Mouse (Mus musculus) neural tube, embryonic 15.5 days (tissue): ENCODE results near the gene Rasgef1b. TPM values are rescaled to one million over a fixed set of nuclear protein-coding genes. Genes with fewer than 3 reads are reported as not detected.

Experiments used
- ATAC-seq: fragments of 200-750 bp; cut with Nextera tagmentation; 2 replicates; pipeline ENCODE4 v1.8.0; 2017; ENCODE audit warnings: mild to moderate bottlenecking, moderate TSS enrichment, moderate library complexity; ENCODE audit not compliant: low FRiP score
- H3K27ac ChIP-seq: fragments of 300-500 bp; sonication (generic); replicated peaks from 2 replicates; pipeline ENCODE4 v1.5.1; 2015; ENCODE audit warnings: mild to moderate bottlenecking, inconsistent platforms
- H3K27me3 ChIP-seq: fragments of 300-500 bp; sonication (generic); replicated peaks from 2 replicates; pipeline ENCODE4 v1.6.1; 2015; ENCODE audit warnings: inconsistent platforms
- H3K36me3 ChIP-seq: fragments of 300-500 bp; sonication (generic); 2 replicates; pipeline ENCODE4 v1.6.1; 2015; ENCODE audit warnings: inconsistent platforms
- H3K4me1 ChIP-seq: fragments of 300-500 bp; sonication (generic); 2 replicates; pipeline ENCODE4 v1.6.1; 2015; ENCODE audit warnings: inconsistent platforms
- H3K4me2 ChIP-seq: fragments of 300-500 bp; sonication (generic); 2 replicates; pipeline ENCODE4 v1.6.1; 2015; ENCODE audit warnings: inconsistent platforms, mild to moderate bottlenecking, moderate library complexity
- H3K4me3 ChIP-seq: fragments of 300-500 bp; sonication (generic); replicated peaks from 2 replicates; pipeline ENCODE4 v1.5.1; 2015; ENCODE audit warnings: mild to moderate bottlenecking, inconsistent platforms
- H3K9ac ChIP-seq: fragments of 300-500 bp; sonication (generic); replicated peaks from 2 replicates; pipeline ENCODE4 v1.6.1; 2015; ENCODE audit warnings: mild to moderate bottlenecking, inconsistent platforms
- H3K9me3 ChIP-seq: fragments of 300-500 bp; sonication (generic); replicated peaks from 2 replicates; pipeline ENCODE4 v1.6.1; 2016; ENCODE audit warnings: inconsistent platforms
- WGBS: fragments of 180-500 bp; shearing (Covaris S2); methylation state at CpG from one replicate; pipeline ENCODE4 v1.1.7; 2015; ENCODE audit warnings: mixed read lengths; 5-methylcytosine and 5-hydroxymethylcytosine counted together
- polyA plus RNA-seq: library from polyadenylated mRNA; unstranded; fragments of >200 nt; fragmentation: Nextera tagmentation; extraction: Ambion mirVana; gene quantifications from 2 replicates; pipeline ENCODE4 v1.2.1, GENCODE M21; 2015

Rasgef1b gene
- polyA plus RNA-seq, 1 experiment from 2014 or later, result 53.9 TPM

- Histone ChIP-seq H3K27ac (no peak overlapping the region), H3K36me3 (no peaks in the 10 kb centered on the region), H3K27me3 (no peaks in the 10 kb centered on the region), H3K9ac (no peak overlapping the region), H3K4me2 (no peak overlapping the region), H3K4me1 (peaks cover 22% of the 10 kb centered on the region), H3K9me3 (no peaks in the 10 kb centered on the region), H3K4me3 (no peak overlapping the region)
- ATAC-seq, result no peak
- WGBS, result 40% methylated on average over 8 of the region's 8 CpGs
These were observed 206.1 kb downstream of the Rasgef1b start for GRCm38 (mm10) chr5:99522571-99523269.

DNA sequence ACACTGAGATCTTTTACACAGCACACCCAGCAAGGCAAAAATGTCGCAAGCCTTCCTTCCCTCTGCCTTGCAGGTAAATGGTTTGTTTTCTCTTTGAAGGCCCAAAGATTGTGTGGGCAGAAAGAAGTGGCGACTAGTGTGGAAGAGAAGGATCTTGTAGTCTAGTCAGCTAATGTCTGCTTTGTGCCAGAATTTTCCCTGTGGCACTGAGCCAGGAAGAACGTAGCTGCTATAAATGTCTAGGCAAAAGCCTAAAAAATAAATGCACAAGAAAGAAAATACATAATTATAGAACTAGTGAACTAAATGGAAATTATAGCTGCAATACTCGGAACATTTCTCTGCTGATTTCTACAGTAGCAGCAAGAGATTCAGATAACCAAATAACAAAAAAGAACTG is 207.5 kb downstream of the Rasgef1b start:
- Histone ChIP-seq H3K4me2 (no peak overlapping the region), H3K4me3 (no peak overlapping the region), H3K9me3 (no peaks in the 10 kb centered on the region), H3K9ac (no peak overlapping the region), H3K36me3 (no peaks in the 10 kb centered on the region), H3K27me3 (no peaks in the 10 kb centered on the region), H3K4me1 (peaks cover 22% of the 10 kb centered on the region), H3K27ac (0 out of 2 replicates have a peak overlapping the region, but pooled peaks have one; percentile 28)
- WGBS, result 44% methylated on average over 4 of the region's 4 CpGs
- ATAC-seq, result no peak

DNA sequence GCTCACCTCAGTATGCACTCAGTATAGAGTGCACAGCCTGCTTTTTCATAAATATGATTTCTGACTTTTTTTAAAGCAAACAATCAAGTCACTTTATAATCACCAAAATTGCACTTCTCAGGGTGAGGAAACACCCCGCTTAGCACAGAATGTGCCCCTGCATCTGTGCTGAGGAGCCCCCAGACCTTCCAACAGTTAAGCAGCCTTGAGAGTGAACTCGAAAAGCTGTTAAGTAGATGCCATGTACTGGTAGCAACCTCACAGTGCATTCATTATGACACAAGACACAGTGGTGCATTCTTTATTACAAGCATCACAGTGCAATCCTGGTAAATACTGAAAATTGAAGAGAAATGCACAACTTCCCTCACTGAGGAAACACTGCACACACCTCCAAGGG is 209.3 kb downstream of the Rasgef1b start:
- H3K36me3 ChIP-seq, result no peaks in the 10 kb centered on the region
- H3K4me3 ChIP-seq, result no peak overlapping the region
- H3K27ac ChIP-seq, result no peak overlapping the region
- no peak overlapping the region for H3K9ac ChIP-seq
- H3K4me2 ChIP-seq, result no peak overlapping the region
- no peaks in the 10 kb centered on the region for H3K9me3 ChIP-seq
- no peak for ATAC-seq
- peaks cover 22% of the 10 kb centered on the region for H3K4me1 ChIP-seq
- H3K27me3 ChIP-seq, result no peaks in the 10 kb centered on the region
- 77% methylated on average over 2 of the region's 2 CpGs for WGBS

- Histone ChIP-seq H3K36me3 (no peaks in the 10 kb centered on the region), H3K4me1 (peaks cover 22% of the 10 kb centered on the region), H3K4me2 (no peak overlapping the region), H3K4me3 (no peak overlapping the region), H3K9me3 (no peaks in the 10 kb centered on the region), H3K9ac (no peak overlapping the region), H3K27me3 (no peaks in the 10 kb centered on the region), H3K27ac (no peak overlapping the region)
- ATAC-seq, result no peak
- WGBS, result 47% methylated on average over 4 of the region's 4 CpGs
These were observed 209.8 kb downstream of the Rasgef1b start for GRCm38 (mm10) chr5:99519023-99519422.

DNA sequence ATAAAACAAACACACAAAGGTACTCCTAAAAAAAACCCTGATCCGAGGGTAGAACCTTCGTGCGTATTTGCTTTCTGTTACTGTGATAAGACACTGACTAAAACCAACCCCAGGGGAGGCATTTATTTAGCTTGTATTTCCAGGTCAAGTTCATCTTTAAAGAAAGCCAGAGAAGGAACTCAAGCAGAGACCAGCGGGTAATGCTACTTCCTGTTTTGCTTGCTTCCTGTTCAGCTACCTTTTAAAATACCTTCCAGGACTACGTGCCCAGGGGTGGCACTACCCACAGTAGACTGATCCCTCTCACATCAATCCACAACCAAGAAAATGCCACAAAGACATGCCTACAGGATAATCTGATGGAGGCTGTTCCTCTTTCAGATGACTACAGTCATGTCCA is 212.7 kb downstream of the Rasgef1b start:
- no peak for ATAC-seq
- Histone ChIP-seq H3K36me3 (no peaks in the 10 kb centered on the region), H3K27ac (no peak overlapping the region), H3K4me2 (no peak overlapping the region), H3K4me3 (no peak overlapping the region), H3K27me3 (no peaks in the 10 kb centered on the region), H3K4me1 (peaks cover 11% of the 10 kb centered on the region), H3K9ac (no peak overlapping the region), H3K9me3 (no peaks in the 10 kb centered on the region)
- 91% methylated on average over 5 of the region's 5 CpGs for WGBS

GRCm38 (mm10) chr5:99515764-99516163 is 213.1 kb downstream of the Rasgef1b start:
- no peaks in the 10 kb centered on the region for H3K36me3 ChIP-seq
- no peak overlapping the region for H3K4me2 ChIP-seq
- H3K27me3 ChIP-seq, result no peaks in the 10 kb centered on the region
- no peak overlapping the region for H3K27ac ChIP-seq
- no peaks in the 10 kb centered on the region for H3K9me3 ChIP-seq
- no peak overlapping the region for H3K9ac ChIP-seq
- WGBS, result 68% methylated on average over 4 of the region's 4 CpGs
- no peak overlapping the region for H3K4me3 ChIP-seq
- ATAC-seq, result no peak
- H3K4me1 ChIP-seq, result peaks cover 6% of the 10 kb centered on the region

GRCm38 (mm10) chr5:99513209-99513880 is 215.5 kb downstream of the Rasgef1b start:
- Histone ChIP-seq H3K27me3 (no peaks in the 10 kb centered on the region), H3K4me3 (no peak overlapping the region), H3K27ac (no peak overlapping the region), H3K9me3 (no peaks in the 10 kb centered on the region), H3K9ac (no peak overlapping the region), H3K36me3 (no peaks in the 10 kb centered on the region), H3K4me2 (no peak overlapping the region), H3K4me1 (no peaks in the 10 kb centered on the region)
- ATAC-seq, result no peak
- 29% methylated on average over 9 of the region's 9 CpGs for WGBS

GRCm38 (mm10) chr5:99511081-99511480 is 217.8 kb downstream of the Rasgef1b start:
- Histone ChIP-seq H3K4me3 (no peak overlapping the region), H3K36me3 (no peaks in the 10 kb centered on the region), H3K27me3 (no peaks in the 10 kb centered on the region), H3K9ac (no peak overlapping the region), H3K4me2 (no peak overlapping the region), H3K4me1 (no peaks in the 10 kb centered on the region), H3K27ac (no peak overlapping the region), H3K9me3 (no peaks in the 10 kb centered on the region)
- ATAC-seq, result no peak
- 52% methylated on average over 11 of the region's 11 CpGs for WGBS

GRCm38 (mm10) chr5:99506109-99506508 is 222.8 kb downstream of the Rasgef1b start:
- no peak overlapping the region for H3K4me2 ChIP-seq
- 63% methylated on average over 7 of the region's 7 CpGs for WGBS
- no peak overlapping the region for H3K4me3 ChIP-seq
- no peaks in the 10 kb centered on the region for H3K36me3 ChIP-seq
- no peak for ATAC-seq
- H3K27ac ChIP-seq, result no peak overlapping the region
- H3K9me3 ChIP-seq, result no peaks in the 10 kb centered on the region
- no peak overlapping the region for H3K9ac ChIP-seq
- H3K27me3 ChIP-seq, result no peaks in the 10 kb centered on the region
- no peaks in the 10 kb centered on the region; the same call in 1 of the 2 replicates for H3K4me1 ChIP-seq

DNA sequence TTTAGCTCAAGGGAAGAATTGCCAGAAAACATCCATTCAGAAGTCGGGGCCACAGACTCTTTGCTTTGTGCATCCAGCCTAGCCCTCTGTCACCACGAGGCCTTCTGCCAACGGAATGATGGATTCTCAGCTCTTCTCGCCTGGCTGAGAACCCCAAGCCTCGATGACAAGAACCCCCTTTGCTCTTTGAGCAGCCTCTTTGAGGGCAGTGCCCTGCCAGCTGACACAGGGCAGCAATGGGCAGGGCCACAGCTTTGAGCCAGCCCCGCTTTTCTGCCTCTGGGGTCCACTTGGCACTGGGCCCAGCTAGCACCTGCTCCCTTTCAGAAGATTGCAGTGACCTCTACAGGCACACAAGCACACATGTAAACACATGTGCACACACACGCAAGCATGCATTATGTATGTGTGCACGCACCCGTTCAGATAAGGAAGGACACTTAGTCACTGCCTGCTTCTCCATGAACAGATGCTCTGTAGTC is 224.5 kb downstream of the Rasgef1b start:
- H3K9me3 ChIP-seq, result no peaks in the 10 kb centered on the region
- ATAC-seq, result peak; percentile 85
- H3K4me3 ChIP-seq, result no peak overlapping the region
- H3K9ac ChIP-seq, result no peak overlapping the region
- H3K27ac ChIP-seq, result 0 out of 2 replicates have a peak overlapping the region, but pooled peaks have one; percentile 9
- WGBS, result 29% methylated on average over 9 of the region's 9 CpGs
- no peaks in the 10 kb centered on the region; the same call in 1 of the 2 replicates for H3K4me1 ChIP-seq
- H3K4me2 ChIP-seq, result no peak overlapping the region
- no peaks in the 10 kb centered on the region for H3K27me3 ChIP-seq
- no peaks in the 10 kb centered on the region for H3K36me3 ChIP-seq

DNA sequence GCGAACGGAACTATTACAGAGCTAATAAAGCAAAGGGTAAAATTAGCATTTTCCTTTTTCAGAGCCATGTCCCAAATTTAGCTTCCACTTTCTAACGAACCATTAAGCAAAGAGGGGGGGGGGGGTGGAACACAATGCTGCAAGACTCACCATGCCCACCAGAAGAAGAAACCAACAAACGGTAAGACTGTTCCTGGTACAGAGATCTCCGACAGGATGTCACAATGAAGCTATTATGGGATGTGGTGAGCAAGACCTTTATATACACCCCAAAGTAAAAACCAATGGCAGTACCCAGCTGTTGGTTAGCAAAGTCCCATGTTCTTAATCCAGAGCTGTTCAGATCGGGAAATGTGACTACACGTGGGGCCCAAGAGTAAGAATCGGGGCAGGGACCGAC is 226.2 kb downstream of the Rasgef1b start:
- Histone ChIP-seq H3K4me1 (no peaks in the 10 kb centered on the region; the same call in 1 of the 2 replicates), H3K9ac (no peak overlapping the region), H3K4me3 (no peak overlapping the region), H3K27me3 (no peaks in the 10 kb centered on the region), H3K36me3 (no peaks in the 10 kb centered on the region), H3K27ac (no peak overlapping the region), H3K9me3 (no peaks in the 10 kb centered on the region), H3K4me2 (no peak overlapping the region)
- WGBS, result 72% methylated on average over 9 of the region's 9 CpGs
- no peak for ATAC-seq
